Mouse (Mus musculus) C3H10T1/2 (cell line): ENCODE results near the gene Msl2. TPM values are rescaled to one million over a fixed set of nuclear protein-coding genes. Genes with fewer than 3 reads are reported as not detected.

Source experiments
- polyA plus RNA-seq, 2 experiments: library from polyadenylated mRNA; unstranded; fragments of >200 nt; fragmentation: generic; extraction: Trizol; gene quantifications; one replicate each; pipeline ENCODE4 v1.2.1; 2012; ENCODE audit warnings: missing spikeins in 2 of 2

Msl2 gene
- 1 to 10 TPM in 1 of 2 experiments, under 1 TPM in 1; 0.43 to 4.6 TPM for polyA plus RNA-seq

DNA sequence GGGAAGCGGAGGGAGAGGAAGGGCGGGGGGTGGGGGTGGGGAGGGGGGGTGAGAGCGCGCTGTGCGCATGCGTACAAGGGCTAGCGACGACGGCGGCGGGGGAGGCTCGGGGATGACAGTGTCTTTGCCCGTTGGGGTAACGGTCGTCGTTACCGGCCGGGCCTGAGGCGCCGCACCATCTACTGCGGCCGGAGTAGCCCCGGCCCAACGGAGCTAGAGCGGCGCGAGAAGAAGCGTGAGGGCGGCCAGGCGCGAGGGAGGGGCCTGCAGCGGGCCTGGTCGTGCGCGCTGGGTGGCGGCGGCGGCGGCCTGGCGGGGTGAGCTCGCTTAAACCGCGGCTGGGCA lies at the start of gene Msl2:
TSS of gene Msl2 (plus strand) at position 115 of the 345 bp plus-strand sequence.

GRCm38 (mm10) chr9:101034448-101035098 lies 39.3 kb upstream of the Msl2 start, which contains the start of gene Pccb:
TSS of gene Pccb (minus strand) at chr9:101034898.

Other genes with a start within 250 kb of the Msl2 start
- 10 to 100 TPM; 25.4 to 50.1 TPM for gene Pccb, start 39.2 kb upstream of the Msl2 start, polyA plus RNA-seq
- gene Ppp2r3a, start 177.7 kb downstream of the Msl2 start, polyA plus RNA-seq: 1 to 10 TPM in 1 of 2 experiments, under 1 TPM in 1; 0.33 to 2.1 TPM